Comparison of ENCODE assay signal across 12 mouse cellular contexts in genomic region chr13:95950434-95951091, GRCm38 (mm10). TPM values are rescaled to one million over a fixed set of nuclear protein-coding genes. Genes with fewer than 3 reads are reported as not detected.
A peak's percentile ranks its signal among the peaks of the same experiment; 100 is the strongest.
DNase-seq lines count a peak whose midpoint lies in the region; ATAC-seq and TF ChIP-seq lines count a peak whose summit lies in the region.
"Had no signal": no experiment of that assay in that cellular context is flagged by ENCODE, and none has a peak within 500 bp of the region (broad histone marks: within the 10 kb centered on the region; RNA-seq: fewer than 3 reads in every experiment).

No protein-coding gene starts in this region.

- peak; percentile 21 for DNase-seq in 416B (ENCODE audit: low read depth)
- DNase-seq in MEL (ENCODE audit: low read depth, low spot score) = peak; percentile 50
- no peak for DNase-seq in retina, postnatal 1 day
- no peak for DNase-seq in forebrain, embryonic 11.5 days (ENCODE audit: low spot score)
- DNase-seq in heart, postnatal 36 days = no peak
- DNase-seq: gastrocnemius, postnatal 36 days had no signal

- peaks cover 23 to 40% of the 10 kb centered on the region in 2 experiments for H3K4me1 ChIP-seq in MEL (ENCODE audit: control insufficient read depth in 1 of 2, insufficient read depth in 2 of 2, low read length in 2 of 2)
- peaks cover 13% of the 10 kb centered on the region for H3K4me1 ChIP-seq in intestine, embryonic 15.5 days (replicated peaks)
- H3K4me1 ChIP-seq in liver, embryonic 16.5 days (ENCODE audit: control insufficient read depth, low read depth, low read length) = peaks cover 37% of the 10 kb centered on the region
- no peaks in the 10 kb centered on the region for H3K4me1 ChIP-seq in forebrain, embryonic 11.5 days (replicated peaks; ENCODE audit: control insufficient read depth, insufficient read depth, low read length)
- H3K4me1 ChIP-seq in neural tube, embryonic 15.5 days = 0 out of 2 replicates have a peak, but pooled peaks cover 4% of the 10 kb centered on the region
- H3K4me1 ChIP-seq: limb, embryonic 12.5 days had no signal

- H3K79me2 ChIP-seq in MEL (ENCODE audit: control insufficient read depth, insufficient read depth, low read length, poor library complexity) = no peaks in the 10 kb centered on the region

- TF ChIP-seq RAD21 in MEL (IDR thresholded peaks at IDR 0.05; ENCODE audit: low read depth, low read length) = no peak

- intact Hi-C loops in heart, postnatal 36 days (cut with DNase I) = loop anchor here (10.0 kb wide), 1 partner anchor 176 kb away; no protein-coding TSS in a partner anchor

- no peak overlapping the region for H3K9ac ChIP-seq in MEL (ENCODE audit: control insufficient read depth, low read depth, low read length, poor library complexity, severe bottlenecking)
- no peak overlapping the region for H3K9ac ChIP-seq in intestine, embryonic 15.5 days
- H3K9ac ChIP-seq in liver, embryonic 16.5 days (ENCODE audit: low read depth, low read length) = peak overlapping the region; percentile 50
- H3K9ac ChIP-seq in forebrain, embryonic 11.5 days (ENCODE audit: low read length) = no peak overlapping the region
- H3K9ac ChIP-seq in neural tube, embryonic 15.5 days (replicated peaks) = no peak overlapping the region
- H3K9ac ChIP-seq: limb, embryonic 12.5 days had no signal

- H3K9me3 ChIP-seq in MEL (replicated peaks; ENCODE audit: insufficient read depth, low read length) = no peaks in the 10 kb centered on the region
- no peaks in the 10 kb centered on the region for H3K9me3 ChIP-seq in intestine, embryonic 15.5 days
- H3K9me3 ChIP-seq in liver, embryonic 16.5 days (replicated peaks; ENCODE audit: control insufficient read depth, low read length) = no peaks in the 10 kb centered on the region
- H3K9me3 ChIP-seq in forebrain, embryonic 11.5 days (ENCODE audit: control insufficient read depth, low read length) = no peaks in the 10 kb centered on the region
- no peaks in the 10 kb centered on the region for H3K9me3 ChIP-seq in neural tube, embryonic 15.5 days (replicated peaks)
- H3K9me3 ChIP-seq: forebrain, embryonic 10.5 days; limb, embryonic 12.5 days; midbrain, embryonic 10.5 days had no signal

- no peak overlapping the region for H3K4me3 ChIP-seq in MEL (ENCODE audit: control insufficient read depth in 1 of 2, insufficient read depth in 1 of 2, low read depth in 2 of 2, low read length in 2 of 2)
- no peak overlapping the region for H3K4me3 ChIP-seq in intestine, embryonic 15.5 days (replicated peaks)
- H3K4me3 ChIP-seq in liver, embryonic 16.5 days (ENCODE audit: low read depth, low read length) = peak overlapping the region; percentile 12; the same call in 1 of the 2 replicates
- H3K4me3 ChIP-seq in forebrain, embryonic 11.5 days (ENCODE audit: low read depth, low read length) = no peak overlapping the region
- no peak overlapping the region for H3K4me3 ChIP-seq in neural tube, embryonic 15.5 days (replicated peaks)
- H3K4me3 ChIP-seq: forebrain, embryonic 10.5 days; limb, embryonic 12.5 days; midbrain, embryonic 10.5 days had no signal

- peak; percentile 32 for ATAC-seq in intestine, embryonic 15.5 days
- peak; percentile 82 for ATAC-seq in liver, embryonic 16.5 days (ENCODE audit: low read depth)
- no peak for ATAC-seq in forebrain, embryonic 11.5 days (replicated peaks; ENCODE audit: low FRiP score)
- ATAC-seq in neural tube, embryonic 15.5 days (ENCODE audit: low FRiP score) = no peak

- no peak overlapping the region for H3K4me2 ChIP-seq in intestine, embryonic 15.5 days (replicated peaks)
- peak overlapping the region; percentile 45 for H3K4me2 ChIP-seq in liver, embryonic 16.5 days (ENCODE audit: low read depth, low read length)
- H3K4me2 ChIP-seq in forebrain, embryonic 11.5 days (ENCODE audit: low read depth, low read length, severe bottlenecking) = no peak overlapping the region
- H3K4me2 ChIP-seq in neural tube, embryonic 15.5 days = no peak overlapping the region
- H3K4me2 ChIP-seq: limb, embryonic 12.5 days had no signal

- no peak for TF ChIP-seq POLR2A in MEL (IDR thresholded peaks at IDR 0.05; ENCODE audit: control insufficient read depth in 1 of 2, insufficient read depth in 1 of 2, low read depth in 1 of 2, low read length in 2 of 2, poor library complexity in 1 of 2)

- TF ChIP-seq CTCF in MEL (IDR thresholded peaks at IDR 0.05 in 2 of 3, conservative IDR thresholded peaks at IDR 0.05 in 1 of 3; ENCODE audit: control insufficient read depth in 1 of 3, insufficient read depth in 1 of 3, low read depth in 2 of 3, low read length in 3 of 3, poor library complexity in 1 of 3, severe bottlenecking in 1 of 3) = no peak

- H3K36me3 ChIP-seq in MEL (ENCODE audit: control insufficient read depth in 1 of 2, insufficient read depth in 2 of 2, low read length in 2 of 2) = peaks cover 0 to 30% of the 10 kb centered on the region in 2 experiments; a peak in 2 of 4 replicates
- H3K36me3 ChIP-seq in intestine, embryonic 15.5 days = no peaks in the 10 kb centered on the region
- H3K36me3 ChIP-seq in liver, embryonic 16.5 days (ENCODE audit: control insufficient read depth, insufficient read depth) = no peaks in the 10 kb centered on the region
- H3K36me3 ChIP-seq in forebrain, embryonic 11.5 days (ENCODE audit: control insufficient read depth, insufficient read depth, low read length) = no peaks in the 10 kb centered on the region
- no peaks in the 10 kb centered on the region for H3K36me3 ChIP-seq in neural tube, embryonic 15.5 days
- H3K36me3 ChIP-seq: forebrain, embryonic 10.5 days; limb, embryonic 12.5 days; midbrain, embryonic 10.5 days had no signal

- peak; percentile 60 to 64; a peak in 3 of 4 replicates for TF ChIP-seq EP300 in MEL (IDR thresholded peaks at IDR 0.05; ENCODE audit: low read depth in 1 of 2, low read length in 2 of 2)

- H3K27ac ChIP-seq in MEL (ENCODE audit: control insufficient read depth, low read depth, low read length) = peak overlapping the region; percentile 6; the same call in 1 of the 2 replicates
- peak overlapping the region; percentile 78; the same call in 1 of the 2 replicates for H3K27ac ChIP-seq in intestine, embryonic 15.5 days
- peak overlapping the region; percentile 29; the same call in 1 of the 2 replicates for H3K27ac ChIP-seq in liver, embryonic 16.5 days (ENCODE audit: low read length)
- no peak overlapping the region for H3K27ac ChIP-seq in forebrain, embryonic 11.5 days (ENCODE audit: low read depth, low read length)
- no peak overlapping the region for H3K27ac ChIP-seq in neural tube, embryonic 15.5 days (replicated peaks)
- H3K27ac ChIP-seq: forebrain, embryonic 10.5 days; limb, embryonic 12.5 days; midbrain, embryonic 10.5 days had no signal

- no peaks in the 10 kb centered on the region for H3K27me3 ChIP-seq in MEL (ENCODE audit: control insufficient read depth in 1 of 2, insufficient read depth in 2 of 2, low read length in 2 of 2)
- no peaks in the 10 kb centered on the region for H3K27me3 ChIP-seq in intestine, embryonic 15.5 days (replicated peaks)
- H3K27me3 ChIP-seq in liver, embryonic 16.5 days (ENCODE audit: control insufficient read depth, insufficient read depth, low read depth, low read length) = no peaks in the 10 kb centered on the region
- no peaks in the 10 kb centered on the region for H3K27me3 ChIP-seq in forebrain, embryonic 11.5 days (ENCODE audit: control insufficient read depth, insufficient read depth, low read length)
- H3K27me3 ChIP-seq in neural tube, embryonic 15.5 days (replicated peaks) = no peaks in the 10 kb centered on the region
- H3K27me3 ChIP-seq: limb, embryonic 12.5 days had no signal

- 61% methylated on average over 11 of the region's 11 CpGs for WGBS in intestine, embryonic 15.5 days
- WGBS in liver, embryonic 16.5 days (ENCODE audit: insufficient replicate concordance) = 42% methylated on average over 11 of the region's 11 CpGs
- 89% methylated on average over 11 of the region's 11 CpGs for WGBS in forebrain, embryonic 11.5 days
- 84% methylated on average over 11 of the region's 11 CpGs for WGBS in neural tube, embryonic 15.5 days

TF ChIP-seq in MEL, 35 proteins besides CTCF, POLR2A, EP300 and RAD21:
- TF ChIP-seq RCOR1 (IDR thresholded peaks at IDR 0.05; ENCODE audit: low read depth, low read length) (0 out of 2 replicates have a peak, but pooled peaks have one; percentile 23), ETS1 (IDR thresholded peaks at IDR 0.05; ENCODE audit: low read depth, low read length) (peak; percentile 84), UBTF (IDR thresholded peaks at IDR 0.05; ENCODE audit: borderline replicate concordance, insufficient read depth, low read depth, low read length) (no peak), TCF12 (IDR thresholded peaks at IDR 0.05; ENCODE audit: low read depth, low read length) (peak; percentile 52), GABPA (IDR thresholded peaks at IDR 0.05; ENCODE audit: low read depth, low read length) (no peak), SMC3 (IDR thresholded peaks at IDR 0.05; ENCODE audit: low read depth, low read length) (no peak), CHD1 (IDR thresholded peaks at IDR 0.05; ENCODE audit: low read depth, low read length) (no peak), BHLHE40 (IDR thresholded peaks at IDR 0.05; ENCODE audit: borderline replicate concordance, low read depth, low read length) (no peak), CHD2 (IDR thresholded peaks at IDR 0.05; ENCODE audit: low read length) (no peak), NRF1 (IDR thresholded peaks at IDR 0.05; ENCODE audit: insufficient read depth, low read depth, low read length, poor library complexity, severe bottlenecking) (no peak), MAFK (IDR thresholded peaks at IDR 0.05; ENCODE audit: borderline replicate concordance, low read depth, low read length) (no peak), SIN3A (IDR thresholded peaks at IDR 0.05; ENCODE audit: low read length) (peak; percentile 32; the same call in 1 of the 2 replicates)

RNA-seq across cellular contexts. Expression of gene Iqgap2, which starts 58.8 kb away (rescaled TPM):
- 0.20 and 0.27 TPM in 2 replicates for total RNA-seq in MEL (2012; rRNA removed)
- under 1 TPM in 1 of 2 experiments, not detected in 1; 0.32 TPM for polyA plus RNA-seq in MEL (2012; ENCODE audit: insufficient read depth in 1 of 2, insufficient read length in 2 of 2, low read depth in 1 of 2, low replicate concordance in 2 of 2, missing spikeins in 1 of 2)
- polyA plus RNA-seq in intestine, embryonic 15.5 days (2015; fragmentation: Nextera tagmentation; extraction: Ambion mirVana) = 27.3 and 28.6 TPM in 2 replicates
- polyA plus RNA-seq in liver, embryonic 16.5 days (2015; fragmentation: Nextera tagmentation; extraction: Ambion mirVana) = 19.3 and 20.3 TPM in 2 replicates
- 19.8 and 20.1 TPM in 2 replicates for polyA plus RNA-seq in forebrain, embryonic 11.5 days (2014; fragmentation: Nextera tagmentation; extraction: Ambion mirVana)
- 1 to 10 TPM; 2.2 to 4.3 TPM for total RNA-seq in heart, postnatal 36 days (2021)
- 1.9 and 6.0 TPM in 2 replicates for polyA plus RNA-seq in neural tube, embryonic 15.5 days (2015; fragmentation: Nextera tagmentation; extraction: Ambion mirVana)

Comparison
In these comparisons a context has a peak if more than half of its experiments do, and no peak if none do; other contexts are left out.
1. DNase-seq: peak in 416B (single experiment) and MEL (single experiment); none in retina, postnatal 1 day (single experiment), forebrain, embryonic 11.5 days (single experiment) and heart, postnatal 36 days (0 of 2).
2. H3K27ac ChIP-seq: peak in MEL (single experiment), intestine, embryonic 15.5 days (single experiment) and liver, embryonic 16.5 days (single experiment); none in forebrain, embryonic 11.5 days (single experiment) and neural tube, embryonic 15.5 days (single experiment).
3. ATAC-seq: peak in intestine, embryonic 15.5 days (single experiment) and liver, embryonic 16.5 days (single experiment); none in forebrain, embryonic 11.5 days (single experiment) and neural tube, embryonic 15.5 days (single experiment).